Mouse (Mus musculus) forebrain, embryonic 11.5 days (tissue): ENCODE results near the gene Plekhf1. TPM values are rescaled to one million over a fixed set of nuclear protein-coding genes. Genes with fewer than 3 reads are reported as not detected.

Source experiments
- ATAC-seq: fragments of 200-750 bp; cut with Nextera tagmentation; replicated peaks from 2 replicates; pipeline ENCODE4 v1.8.0; 2017; ENCODE audit warnings: moderate TSS enrichment; ENCODE audit not compliant: low FRiP score
- DNase-seq: peaks from one replicate; pipeline ENCODE4 v3.0.0-alpha.2; 2017; ENCODE audit warnings: low spot score
- H3K27ac ChIP-seq: fragments of 300-500 bp; sonication (generic); 2 replicates; pipeline ENCODE4 v1.5.1; 2014; ENCODE audit warnings: low read depth, low read length
- H3K27me3 ChIP-seq: fragments of 300-500 bp; sonication (generic); 2 replicates; pipeline ENCODE4 v1.6.1; 2014; ENCODE audit warnings: mild to moderate bottlenecking, low read length, mixed read lengths; ENCODE audit not compliant: control insufficient read depth, insufficient read depth
- H3K36me3 ChIP-seq: fragments of 300-500 bp; sonication (generic); 2 replicates; pipeline ENCODE4 v1.6.1; 2014; ENCODE audit warnings: mild to moderate bottlenecking, low read length, moderate library complexity, mixed read lengths; ENCODE audit not compliant: control insufficient read depth, insufficient read depth
- H3K4me1 ChIP-seq: fragments of 300-500 bp; sonication (generic); replicated peaks from 2 replicates; pipeline ENCODE4 v1.6.1; 2014; ENCODE audit warnings: low read length, mixed read lengths; ENCODE audit not compliant: control insufficient read depth, insufficient read depth
- H3K4me2 ChIP-seq: fragments of 300-500 bp; sonication (generic); 2 replicates; pipeline ENCODE4 v1.6.1; 2014; ENCODE audit warnings: low read depth, mild to moderate bottlenecking, low read length, moderate library complexity, mixed read lengths; ENCODE audit not compliant: severe bottlenecking
- H3K4me3 ChIP-seq: fragments of 300-500 bp; sonication (generic); 2 replicates; pipeline ENCODE4 v1.5.1; 2014; ENCODE audit warnings: low read depth, low read length
- H3K9ac ChIP-seq: fragments of 300-500 bp; sonication (generic); 2 replicates; pipeline ENCODE4 v1.6.1; 2014; ENCODE audit warnings: low read length
- H3K9me3 ChIP-seq: fragments of 300-500 bp; sonication (generic); 2 replicates; pipeline ENCODE4 v1.6.1; 2016; ENCODE audit warnings: low read length, mixed read lengths; ENCODE audit not compliant: control insufficient read depth
- WGBS: fragments of 180-500 bp; shearing (Covaris S2); extraction: QIAGEN DNeasy Blood & Tissue Kit; methylation state at CpG from one replicate; pipeline ENCODE4 v1.1.7; 2014; 5-methylcytosine and 5-hydroxymethylcytosine counted together
- polyA plus RNA-seq: library from polyadenylated mRNA; unstranded; fragments of >200 nt; fragmentation: Nextera tagmentation; extraction: Ambion mirVana; gene quantifications from 2 replicates; pipeline ENCODE4 v1.2.1, GENCODE M21; 2014

Gene Plekhf1
- 1.4 and 1.6 TPM in 2 replicates for polyA plus RNA-seq

DNA sequence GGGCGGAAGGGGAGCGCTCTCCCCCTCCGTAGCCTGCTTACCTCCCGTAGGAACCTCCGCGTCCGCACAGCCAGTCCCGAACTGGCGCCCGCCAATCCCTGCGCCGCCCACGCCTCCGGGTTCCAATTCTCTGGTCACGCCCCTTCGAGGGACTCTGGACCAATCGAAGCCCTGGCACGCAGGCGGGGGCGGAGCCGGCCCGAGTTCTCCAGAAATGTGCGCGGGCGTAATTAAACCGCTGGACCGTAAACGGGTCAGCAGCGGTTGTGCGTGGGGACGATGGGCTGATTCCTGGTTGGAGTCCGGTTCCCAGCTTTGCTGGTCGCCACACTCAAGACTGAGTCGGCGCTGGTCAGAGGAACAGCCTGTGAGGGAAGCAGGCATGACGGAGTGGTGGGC is at the start of gene Plekhf1:
Plekhf1 (minus strand) TSS at position 117 of the 399 bp plus-strand sequence.
- DNase-seq (peak; percentile 94), ATAC-seq (peak; percentile 96)
- Histone ChIP-seq H3K9ac (peak within 1 kb of the TSS; percentile 56), H3K4me2 (peak within 1 kb of the TSS; percentile 83), H3K27ac (no peak within 1 kb of the TSS), H3K4me3 (peak within 1 kb of the TSS; percentile 52), H3K9me3 (no peaks in the 10 kb centered on the region), H3K27me3 (no peaks in the 10 kb centered on the region), H3K4me1 (0 out of 2 replicates have a peak, but pooled peaks cover 3% of the 10 kb centered on the region), H3K36me3 (no peaks in the 10 kb centered on the region)
- WGBS, result under 1% methylated on average over 36 of the region's 36 CpGs

DNA sequence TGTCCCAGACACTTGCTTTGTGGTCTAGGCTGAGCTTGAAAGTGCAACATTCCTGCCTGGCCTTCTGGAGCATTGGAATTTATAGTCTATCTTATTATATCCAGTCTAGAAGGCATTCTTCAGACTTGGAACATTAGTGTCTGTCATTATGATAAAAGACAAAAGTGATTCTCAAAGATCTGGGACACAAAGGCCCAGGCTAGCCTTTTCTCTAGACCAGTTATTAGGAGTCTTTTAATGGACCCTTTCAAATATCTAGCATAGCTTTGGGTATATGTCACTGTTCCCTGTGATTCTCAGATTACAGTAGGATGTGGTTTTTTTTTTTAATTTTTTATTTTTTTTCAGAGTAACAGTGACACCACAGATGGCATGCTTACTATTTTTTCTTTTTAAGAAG is 44.7 kb upstream of the Plekhf1 start:
- H3K27ac ChIP-seq, result no peak overlapping the region
- H3K36me3 ChIP-seq, result no peaks in the 10 kb centered on the region
- H3K4me2 ChIP-seq, result no peak overlapping the region
- DNase-seq (no peak), ATAC-seq (no peak)
- H3K9me3 ChIP-seq, result no peaks in the 10 kb centered on the region
- H3K4me3 ChIP-seq, result no peak overlapping the region
- H3K9ac ChIP-seq, result no peak overlapping the region
- H3K4me1 ChIP-seq, result peaks cover 4% of the 10 kb centered on the region; the same call in 1 of the 2 replicates
- H3K27me3 ChIP-seq, result no peaks in the 10 kb centered on the region

- peak overlapping the region; percentile 77 for H3K9ac ChIP-seq
- H3K9me3 ChIP-seq, result no peaks in the 10 kb centered on the region
- H3K4me2 ChIP-seq, result peak overlapping the region; percentile 73
- H3K4me1 ChIP-seq, result peaks cover 4% of the 10 kb centered on the region; the same call in 1 of the 2 replicates
- no peaks in the 10 kb centered on the region for H3K27me3 ChIP-seq
- ATAC-seq (peak; percentile 49; the same call in 1 of the 2 replicates), DNase-seq (no peak)
- no peak overlapping the region for H3K27ac ChIP-seq
- H3K4me3 ChIP-seq, result peak overlapping the region; percentile 71
- 14% methylated on average over 4 of the region's 4 CpGs for WGBS
- H3K36me3 ChIP-seq, result no peaks in the 10 kb centered on the region
Measured at GRCm38 (mm10) chr7:38271859-38272258, 44.0 kb upstream of the Plekhf1 start.

- H3K36me3 ChIP-seq, result no peaks in the 10 kb centered on the region
- DNase-seq (no peak), ATAC-seq (no peak; the same call in 1 of the 2 replicates)
- no peaks in the 10 kb centered on the region for H3K27me3 ChIP-seq
- under 1% methylated on average over 11 of the region's 11 CpGs for WGBS
- H3K4me3 ChIP-seq, result peak overlapping the region; percentile 71
- peaks cover 4% of the 10 kb centered on the region; the same call in 1 of the 2 replicates for H3K4me1 ChIP-seq
- H3K27ac ChIP-seq, result no peak overlapping the region; the same call in 1 of the 2 replicates
- peak overlapping the region; percentile 77 for H3K9ac ChIP-seq
- H3K9me3 ChIP-seq, result no peaks in the 10 kb centered on the region
- peak overlapping the region; percentile 73 for H3K4me2 ChIP-seq
Measured at GRCm38 (mm10) chr7:38271511-38271811, 43.6 kb upstream of the Plekhf1 start.

DNA sequence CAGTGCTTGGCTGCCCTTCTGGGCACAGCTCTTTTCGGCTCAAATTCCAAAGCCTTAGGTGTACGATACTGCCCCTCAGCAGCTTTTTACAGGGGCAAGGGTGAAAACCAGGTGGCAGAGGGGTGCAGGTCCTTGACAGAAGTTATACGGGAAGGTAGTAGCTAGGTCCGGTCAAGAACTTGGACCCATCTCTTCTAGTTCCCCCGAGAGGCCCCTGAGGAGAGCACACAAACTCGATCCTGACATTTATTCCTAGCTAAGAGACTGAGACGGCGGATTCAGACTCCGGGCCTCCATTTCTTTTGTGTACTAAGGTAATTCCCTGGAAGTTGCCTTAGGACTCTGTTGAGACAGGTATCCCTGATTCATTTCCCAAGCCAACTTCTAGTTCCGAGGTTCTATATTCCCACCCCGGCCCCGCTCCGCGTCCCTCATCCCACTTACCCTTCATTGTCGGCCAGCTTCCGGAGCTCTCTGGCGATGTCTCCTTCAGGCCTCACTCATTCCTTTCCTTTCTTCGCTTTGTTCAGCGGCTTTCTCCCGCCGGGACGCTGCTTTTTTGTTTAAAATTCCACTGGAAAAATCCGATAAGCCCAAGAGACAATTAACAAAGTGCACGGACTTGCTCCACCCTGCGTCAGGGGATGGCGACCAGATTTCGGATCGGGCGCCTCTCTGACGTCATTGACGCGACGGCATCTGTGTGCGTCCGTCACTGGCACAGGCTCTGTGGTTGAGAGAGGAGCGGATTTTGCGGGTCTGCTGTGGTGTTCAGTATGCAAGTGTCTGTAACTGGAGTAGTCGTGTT is 43.1 kb upstream of the Plekhf1 start, which contains the start of gene Pop4:
Pop4 (minus strand) TSS at position 721 of the 808 bp plus-strand sequence.
- Histone ChIP-seq H3K9me3 (no peaks in the 10 kb centered on the region), H3K4me3 (peak within 1 kb of the TSS; percentile 71), H3K4me1 (peaks cover 4% of the 10 kb centered on the region; the same call in 1 of the 2 replicates), H3K27ac (no peak within 1 kb of the TSS; the same call in 1 of the 2 replicates), H3K27me3 (no peaks in the 10 kb centered on the region), H3K4me2 (peak within 1 kb of the TSS; percentile 73), H3K9ac (peak within 1 kb of the TSS; percentile 77), H3K36me3 (peaks cover 1% of the 10 kb centered on the region; the same call in 1 of the 2 replicates)
- WGBS, result under 1% methylated on average over 38 of the region's 38 CpGs
- DNase-seq (peak; percentile 95), ATAC-seq (peak; percentile 96)

DNA sequence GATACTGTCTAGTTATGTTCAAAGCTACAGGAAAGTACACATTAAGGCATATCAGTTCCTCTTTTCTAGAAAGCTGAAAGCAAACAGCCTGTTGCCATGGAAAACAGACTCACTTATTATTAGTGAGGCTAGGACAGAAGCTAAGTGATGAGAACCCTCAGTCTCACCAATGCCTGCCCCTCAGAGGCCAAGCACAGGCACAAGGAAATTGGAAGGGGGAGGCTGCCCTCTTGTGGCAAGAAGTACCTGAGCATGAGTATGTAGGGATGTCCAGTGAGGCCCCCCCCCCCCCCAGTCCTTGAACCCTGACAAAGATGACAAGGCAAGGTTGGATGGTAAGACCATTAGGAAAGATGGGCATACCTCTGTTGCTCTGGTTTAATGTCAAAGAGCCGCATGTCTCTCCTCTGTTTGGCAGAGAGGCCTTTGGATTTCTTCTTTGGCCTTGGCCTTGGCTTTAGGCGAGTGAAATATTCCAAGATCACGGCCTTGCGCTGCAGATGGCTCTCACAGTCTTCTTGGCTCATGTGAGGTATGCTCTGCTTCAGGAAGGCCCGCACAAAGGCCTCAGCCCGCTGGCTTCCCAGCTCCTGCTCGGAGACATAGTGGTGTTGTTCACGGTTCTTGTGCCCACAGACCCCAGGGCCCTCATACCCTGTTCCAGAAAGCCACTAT is 39.3 kb upstream of the Plekhf1 start:
- H3K27me3 ChIP-seq, result no peaks in the 10 kb centered on the region
- H3K4me3 ChIP-seq, result no peak overlapping the region
- WGBS, result 91% methylated on average over 8 of the region's 8 CpGs
- no peak overlapping the region for H3K4me2 ChIP-seq
- no peaks in the 10 kb centered on the region for H3K9me3 ChIP-seq
- no peak for ATAC-seq
- no peak overlapping the region for H3K9ac ChIP-seq
- peaks cover 4% of the 10 kb centered on the region; the same call in 1 of the 2 replicates for H3K4me1 ChIP-seq
- peak; percentile 66 for DNase-seq
- H3K36me3 ChIP-seq, result peaks cover 8% of the 10 kb centered on the region
- no peak overlapping the region for H3K27ac ChIP-seq

DNA sequence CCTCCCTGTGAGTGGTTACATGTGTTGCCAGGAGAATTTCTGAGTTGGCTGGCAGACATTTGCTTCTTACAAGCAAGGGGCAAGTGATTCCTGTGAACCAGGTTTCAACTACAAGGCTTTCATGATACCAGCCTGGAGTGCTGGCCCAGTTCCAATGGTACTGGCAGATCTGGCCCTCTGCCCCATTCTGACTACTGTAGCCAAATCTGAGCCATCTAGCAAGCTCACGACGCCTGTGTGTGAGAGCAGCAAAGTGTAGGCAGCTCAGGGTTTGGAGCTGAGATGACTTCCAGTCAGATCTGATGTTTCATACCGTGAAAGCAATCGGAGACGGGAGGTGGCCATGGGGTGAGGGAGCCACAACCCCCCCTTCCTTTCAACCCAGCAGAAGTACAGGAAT is 34.6 kb upstream of the Plekhf1 start:
- Histone ChIP-seq H3K4me3 (no peak overlapping the region), H3K9me3 (no peaks in the 10 kb centered on the region), H3K4me1 (no peaks in the 10 kb centered on the region), H3K4me2 (no peak overlapping the region), H3K27ac (no peak overlapping the region), H3K27me3 (no peaks in the 10 kb centered on the region), H3K36me3 (peaks cover 11% of the 10 kb centered on the region), H3K9ac (no peak overlapping the region)
- DNase-seq, result peak; percentile 28
- WGBS, result 93% methylated on average over 5 of the region's 5 CpGs
- no peak for ATAC-seq

- 89% methylated on average over 2 of the region's 2 CpGs for WGBS
- no peaks in the 10 kb centered on the region for H3K27me3 ChIP-seq
- no peak for DNase-seq
- H3K36me3 ChIP-seq, result peaks cover 6% of the 10 kb centered on the region
- H3K9ac ChIP-seq, result no peak overlapping the region
- no peak overlapping the region for H3K27ac ChIP-seq
- no peak overlapping the region for H3K4me3 ChIP-seq
- no peak overlapping the region for H3K4me2 ChIP-seq
- no peak for ATAC-seq
- H3K9me3 ChIP-seq, result no peaks in the 10 kb centered on the region
- no peaks in the 10 kb centered on the region for H3K4me1 ChIP-seq
Measured at GRCm38 (mm10) chr7:38259631-38260030, 31.8 kb upstream of the Plekhf1 start.
